Mouse (Mus musculus): ENCODE results near the gene Zdhhc6.

Zdhhc6 gene

GRCm38 (mm10) chr19:55257656-55258375, 58.0 kb downstream of the Zdhhc6 start:
- DNase-seq, result no peak

- peak; percentile 2 for DNase-seq
Measured at GRCm38 (mm10) chr19:55256156-55256555, 59.7 kb downstream of the Zdhhc6 start.

- peak; percentile 63 for DNase-seq
Measured at GRCm38 (mm10) chr19:55254513-55255016, 61.3 kb downstream of the Zdhhc6 start.

- DNase-seq, result peak; percentile 77
Measured at GRCm38 (mm10) chr19:55253570-55254441, 62.0 kb downstream of the Zdhhc6 start.

GRCm38 (mm10) chr19:55253239-55253569, 62.6 kb downstream of the Zdhhc6 start:
- no peak for DNase-seq

GRCm38 (mm10) chr19:55251383-55252124, 64.3 kb downstream of the Zdhhc6 start, which contains the start of gene Acsl5:
Gene Acsl5, plus strand, starts transcription at chr19:55251938.
- no peak for DNase-seq

- no peak for DNase-seq
Measured at GRCm38 (mm10) chr19:55250451-55250850, 65.4 kb downstream of the Zdhhc6 start.

GRCm38 (mm10) chr19:55247991-55248520, 67.8 kb downstream of the Zdhhc6 start:
- no peak for DNase-seq

GRCm38 (mm10) chr19:55247563-55247962, 68.3 kb downstream of the Zdhhc6 start:
- no peak for DNase-seq

- peak; percentile 85 for DNase-seq
Measured at GRCm38 (mm10) chr19:55244791-55245231, 71.0 kb downstream of the Zdhhc6 start.

- no peak for DNase-seq
Measured at GRCm38 (mm10) chr19:55241186-55241645, 74.6 kb downstream of the Zdhhc6 start, which contains the start of gene Gucy2g. Gene Gucy2g, minus strand, starts transcription at chr19:55241236.

GRCm38 (mm10) chr19:55239766-55240426, 75.9 kb downstream of the Zdhhc6 start:
- no peak for DNase-seq

- no peak for DNase-seq
Measured at GRCm38 (mm10) chr19:55236564-55236963, 79.3 kb downstream of the Zdhhc6 start.

- peak; percentile 64 for DNase-seq
Measured at GRCm38 (mm10) chr19:55236026-55236425, 79.8 kb downstream of the Zdhhc6 start.

GRCm38 (mm10) chr19:55232136-55232535, 83.7 kb downstream of the Zdhhc6 start:
- DNase-seq, result no peak

GRCm38 (mm10) chr19:55231081-55231480, 84.8 kb downstream of the Zdhhc6 start:
- DNase-seq, result no peak

GRCm38 (mm10) chr19:55227135-55227534, 88.7 kb downstream of the Zdhhc6 start:
- no peak for DNase-seq

- no peak for DNase-seq
Measured at GRCm38 (mm10) chr19:55226621-55227020, 89.2 kb downstream of the Zdhhc6 start.

- no peak for DNase-seq
Measured at GRCm38 (mm10) chr19:55222268-55222667, 93.6 kb downstream of the Zdhhc6 start.

Measured in kidney, postnatal 10 days (tissue).